Mouse (Mus musculus): ENCODE results near the gene Dnmt1.

DNA sequence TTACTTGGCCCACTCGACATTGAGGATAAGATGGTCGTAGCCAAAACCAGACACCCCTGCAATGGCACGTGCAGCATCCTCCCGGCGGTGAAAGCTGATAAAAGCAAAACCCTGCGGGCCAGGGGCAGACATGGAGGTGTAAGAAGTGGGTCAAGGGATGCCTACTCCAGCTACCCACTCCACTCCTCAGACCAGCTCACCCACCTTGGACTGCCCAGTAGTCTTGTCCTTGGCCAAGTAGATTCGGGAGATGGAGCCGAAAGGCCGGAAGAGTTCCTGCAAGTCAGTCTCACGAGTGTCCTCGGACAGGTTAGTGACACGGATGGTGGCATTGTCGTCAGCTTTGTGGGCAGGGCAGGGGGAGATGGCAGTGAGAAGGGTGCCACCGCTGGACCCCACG, 65.1 kb downstream of the Dnmt1 start:
- TF ChIP-seq POLR2A (IDR thresholded peaks at IDR 0.05; ENCODE audit: low read depth, low read length), result no peak
- TF ChIP-seq ELF1 (IDR thresholded peaks at IDR 0.05; ENCODE audit: low read depth, low read length), result no peak
- TF ChIP-seq ZMIZ1 (IDR thresholded peaks at IDR 0.05; ENCODE audit: low read depth, low read length), result no peak
- TF ChIP-seq CHD2 (IDR thresholded peaks at IDR 0.05; ENCODE audit: low read length), result no peak
- TF ChIP-seq EP300 (IDR thresholded peaks at IDR 0.05; ENCODE audit: low read length), result no peak
- TF ChIP-seq USF2 (conservative IDR thresholded peaks at IDR 0.05; ENCODE audit: low read depth, low read length), result no peak

All from CH12.LX (cell line).